Mouse (Mus musculus) midbrain, postnatal 0 days (tissue): ENCODE measurements at regions not wholly inside any gene's neighbourhood (a gene's known extent, or its start where the extent isn't known, plus 50 kb on each side); places are given as distances from the start of the nearest gene placed in this dataset.

ENCODE experiments used
- ATAC-seq: fragments of 200-750 bp; cut with Nextera tagmentation; 2 replicates; pipeline ENCODE4 v1.8.0; 2017; ENCODE audit warnings: moderate number of reproducible peaks, mild to moderate bottlenecking, moderate TSS enrichment, moderate library complexity; ENCODE audit not compliant: low FRiP score
- DNase-seq: peaks from one replicate; pipeline ENCODE4 v3.0.0-alpha.2; 2015; ENCODE audit warnings: low spot score
- H3K27ac ChIP-seq: fragments of 300-500 bp; sonication (generic); 2 replicates; pipeline ENCODE4 v1.5.1; 2014; ENCODE audit warnings: low read depth, mild to moderate bottlenecking, low read length, mixed read lengths
- H3K27me3 ChIP-seq: fragments of 300-500 bp; sonication (generic); 2 replicates; pipeline ENCODE4 v1.6.1; 2014; ENCODE audit warnings: low read length, control low read depth, mixed read lengths; ENCODE audit not compliant: insufficient read depth
- H3K36me3 ChIP-seq: fragments of 300-500 bp; sonication (generic); 2 replicates; pipeline ENCODE4 v1.6.1; 2014; ENCODE audit warnings: low read length, control low read depth, mixed read lengths; ENCODE audit not compliant: insufficient read depth
- H3K4me1 ChIP-seq: fragments of 300-500 bp; sonication (generic); 2 replicates; pipeline ENCODE4 v1.6.1; 2014; ENCODE audit warnings: mild to moderate bottlenecking, control low read depth, antibody characterized with exemption, low read length, mixed read lengths; ENCODE audit not compliant: insufficient read depth
- H3K4me2 ChIP-seq: fragments of 300-500 bp; sonication (generic); 2 replicates; pipeline ENCODE4 v1.6.1; 2014; ENCODE audit warnings: low read depth, mild to moderate bottlenecking, low read length, mixed read lengths; ENCODE audit not compliant: poor library complexity, severe bottlenecking
- H3K4me3 ChIP-seq: fragments of 300-500 bp; sonication (generic); 2 replicates; pipeline ENCODE4 v1.5.1; 2014; ENCODE audit warnings: low read depth, mild to moderate bottlenecking, low read length, moderate library complexity
- H3K9ac ChIP-seq: fragments of 300-500 bp; sonication (generic); replicated peaks from 2 replicates; pipeline ENCODE4 v1.6.1; 2014; ENCODE audit warnings: mild to moderate bottlenecking, low read length, moderate library complexity, mixed read lengths; ENCODE audit not compliant: poor library complexity, severe bottlenecking
- H3K9me3 ChIP-seq: fragments of 300-500 bp; sonication (generic); 2 replicates; pipeline ENCODE4 v1.6.1; 2016; ENCODE audit warnings: low read length, control low read depth
- CTCF ChIP-seq: IDR thresholded peaks from 2 replicates; pipeline ENCODE4 v1.5.1; 2016; ENCODE audit warnings: antibody characterized with exemption, mild to moderate bottlenecking
- WGBS: fragments of 180-500 bp; shearing (Covaris S2); extraction: QIAGEN DNeasy Blood & Tissue Kit; methylation state at CpG from one replicate; pipeline ENCODE4 v1.1.7; 2014; 5-methylcytosine and 5-hydroxymethylcytosine counted together

DNA sequence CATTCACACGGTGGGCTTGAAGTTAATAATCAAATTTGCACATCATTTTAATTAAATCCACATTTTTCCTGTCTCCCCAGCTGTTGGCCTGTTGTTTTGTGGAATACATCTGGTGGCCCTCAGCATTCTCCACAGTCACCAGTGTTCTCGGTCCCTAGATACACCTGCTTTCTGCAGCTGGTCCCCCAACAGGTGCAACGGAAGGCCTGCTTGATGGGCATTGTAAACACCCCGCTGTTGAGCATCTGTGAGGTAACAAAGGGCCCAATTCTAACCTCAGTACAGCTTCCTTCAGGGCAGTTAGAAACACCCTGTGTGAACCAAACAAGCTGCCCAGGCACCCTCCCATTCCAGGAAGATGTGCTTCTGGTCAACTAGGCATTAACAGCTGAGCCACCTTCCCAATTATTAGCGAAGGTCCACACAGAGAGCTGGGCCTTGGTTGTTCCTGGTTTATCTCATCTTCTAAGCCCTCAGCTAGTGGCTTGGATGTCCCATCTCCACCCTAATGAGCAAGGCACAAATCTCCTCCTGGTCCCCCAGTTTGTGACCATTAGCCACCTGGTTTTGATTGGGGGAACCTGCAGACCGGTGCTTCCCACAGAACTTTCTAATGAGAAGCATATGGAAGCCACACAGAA is 293.0 kb upstream of the Spred2 start:
- no peak overlapping the region for H3K27ac ChIP-seq
- H3K9ac ChIP-seq = no peak overlapping the region
- DNase-seq (no peak), ATAC-seq (no peak)
- H3K36me3 ChIP-seq = no peaks in the 10 kb centered on the region
- no peak overlapping the region for H3K4me3 ChIP-seq
- H3K27me3 ChIP-seq = no peaks in the 10 kb centered on the region
- no peaks in the 10 kb centered on the region for H3K4me1 ChIP-seq
- no peak for TF ChIP-seq CTCF
- no peak overlapping the region for H3K4me2 ChIP-seq
- WGBS = 87% methylated on average over 6 of the region's 6 CpGs
- H3K9me3 ChIP-seq = no peaks in the 10 kb centered on the region

DNA sequence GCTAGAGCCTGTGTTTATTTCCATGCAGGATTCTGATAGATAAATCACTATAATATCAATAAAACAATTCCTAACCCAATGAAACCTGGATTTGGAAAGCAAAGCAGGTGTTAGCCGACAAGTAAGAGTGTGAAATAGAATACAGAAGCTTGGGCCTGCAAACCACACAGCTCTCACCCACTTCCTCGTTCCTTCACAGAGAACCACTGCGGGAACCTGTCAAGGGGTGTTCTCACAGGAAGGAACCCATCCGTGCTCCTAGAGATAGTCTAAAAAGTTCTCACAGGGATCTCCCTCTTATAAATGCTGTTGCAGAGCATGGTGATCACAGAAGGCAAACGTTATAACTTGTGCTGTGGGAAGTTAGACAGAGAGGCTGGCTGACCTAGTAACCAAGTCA is 291.7 kb upstream of the Spred2 start:
- 83% methylated on average over 5 of the region's 5 CpGs for WGBS
- DNase-seq (no peak), ATAC-seq (no peak)
- H3K4me2 ChIP-seq = no peak overlapping the region
- H3K27me3 ChIP-seq = no peaks in the 10 kb centered on the region
- no peak overlapping the region for H3K4me3 ChIP-seq
- no peak overlapping the region for H3K9ac ChIP-seq
- no peaks in the 10 kb centered on the region for H3K9me3 ChIP-seq
- no peaks in the 10 kb centered on the region for H3K36me3 ChIP-seq
- no peaks in the 10 kb centered on the region for H3K4me1 ChIP-seq
- H3K27ac ChIP-seq = no peak overlapping the region
- no peak for TF ChIP-seq CTCF

DNA sequence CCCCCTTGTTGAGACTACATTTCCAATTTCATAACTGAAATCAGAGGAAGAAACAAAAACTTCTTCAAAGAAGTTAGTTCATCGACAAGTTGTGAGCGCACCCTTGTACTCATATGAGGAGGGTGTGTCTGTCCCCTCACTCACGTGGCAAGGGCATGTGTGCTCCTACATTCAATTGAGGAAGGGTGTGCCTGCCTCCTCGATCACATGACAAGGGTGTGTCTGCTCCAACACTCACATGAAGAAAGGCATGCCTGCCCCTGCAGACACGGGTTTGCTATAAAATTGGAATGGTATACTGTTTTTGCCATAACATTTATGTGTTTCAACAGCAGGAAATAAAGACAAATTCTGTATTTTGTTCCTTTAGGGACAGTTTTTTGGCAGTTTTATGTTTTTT is 290.6 kb upstream of the Spred2 start:
- no peaks in the 10 kb centered on the region for H3K9me3 ChIP-seq
- DNase-seq = no peak
- 85% methylated on average over 5 of the region's 5 CpGs for WGBS

DNA sequence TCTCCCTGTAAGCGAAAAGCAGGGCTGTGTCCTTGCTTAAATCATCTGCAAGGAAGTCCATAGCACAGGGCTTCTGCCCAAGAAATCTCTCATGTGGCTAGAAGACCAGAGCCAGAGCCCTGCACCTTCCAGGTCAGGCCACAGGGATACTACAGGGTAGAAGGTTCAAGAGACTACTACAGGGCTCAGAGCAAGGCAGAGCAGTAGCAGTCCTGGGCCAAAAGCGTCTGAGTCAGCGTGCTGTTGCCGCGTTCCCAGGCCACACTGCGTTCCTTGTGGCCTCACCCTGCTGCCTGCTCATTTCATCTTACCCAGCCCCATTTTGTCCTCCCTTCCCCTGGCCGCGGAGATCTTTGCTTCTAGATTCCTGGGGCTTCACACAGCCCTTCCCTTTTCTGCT is 283.0 kb upstream of the Spred2 start:
- ATAC-seq (no peak), DNase-seq (no peak)
- Histone ChIP-seq H3K4me1 (no peaks in the 10 kb centered on the region), H3K27ac (no peak overlapping the region), H3K9ac (no peak overlapping the region), H3K36me3 (no peaks in the 10 kb centered on the region), H3K9me3 (no peaks in the 10 kb centered on the region), H3K4me2 (no peak overlapping the region), H3K4me3 (no peak overlapping the region), H3K27me3 (no peaks in the 10 kb centered on the region)
- TF ChIP-seq CTCF = no peak
- WGBS = 78% methylated on average over 8 of the region's 8 CpGs

More for the DNA sequence above, 290.6 kb upstream of the Spred2 start:
- Histone ChIP-seq H3K4me2 (no peak overlapping the region), H3K27ac (no peak overlapping the region), H3K4me3 (no peak overlapping the region), H3K27me3 (no peaks in the 10 kb centered on the region), H3K4me1 (no peaks in the 10 kb centered on the region), H3K9ac (no peak overlapping the region), H3K36me3 (no peaks in the 10 kb centered on the region)
- TF ChIP-seq CTCF = no peak
- no peak for ATAC-seq

DNA sequence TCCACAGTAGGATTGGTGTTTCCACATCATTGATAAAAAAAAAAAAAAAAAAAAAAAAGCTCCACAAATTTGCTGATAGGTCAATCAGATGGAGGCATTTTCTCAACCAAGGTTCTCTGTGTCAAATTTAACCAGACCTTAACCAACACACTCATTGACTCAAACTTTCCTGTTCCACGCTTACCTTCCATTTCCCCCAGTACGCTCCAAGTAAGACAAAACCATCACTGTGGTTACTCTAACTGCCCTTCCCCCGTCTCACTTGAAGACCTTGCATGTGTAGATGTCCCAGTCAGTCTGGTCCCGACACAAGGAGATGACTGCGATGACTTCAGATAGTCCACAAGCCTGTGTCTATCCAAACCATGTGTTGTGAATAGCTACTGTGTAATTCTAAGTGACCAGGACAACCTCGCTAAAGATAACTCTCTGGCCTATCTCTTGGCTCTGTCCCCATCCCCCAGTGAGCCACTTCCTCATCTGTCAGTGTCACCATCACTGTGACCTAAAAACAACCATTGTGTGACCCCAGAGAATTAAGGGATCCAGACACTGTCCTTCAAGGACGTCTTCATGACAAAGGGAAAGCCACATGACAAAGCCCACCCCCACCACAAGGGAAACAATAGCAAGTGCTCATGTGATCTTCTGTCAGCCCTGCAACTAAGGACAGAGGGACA is 279.9 kb upstream of the Spred2 start:
- no peaks in the 10 kb centered on the region for H3K4me1 ChIP-seq
- H3K27ac ChIP-seq = no peak overlapping the region
- DNase-seq (no peak), ATAC-seq (no peak)
- H3K27me3 ChIP-seq = no peaks in the 10 kb centered on the region
- H3K36me3 ChIP-seq = no peaks in the 10 kb centered on the region
- H3K9me3 ChIP-seq = no peaks in the 10 kb centered on the region
- H3K4me2 ChIP-seq = no peak overlapping the region
- 80% methylated on average over 7 of the region's 7 CpGs for WGBS
- no peak overlapping the region for H3K4me3 ChIP-seq
- TF ChIP-seq CTCF = no peak
- H3K9ac ChIP-seq = no peak overlapping the region

DNA sequence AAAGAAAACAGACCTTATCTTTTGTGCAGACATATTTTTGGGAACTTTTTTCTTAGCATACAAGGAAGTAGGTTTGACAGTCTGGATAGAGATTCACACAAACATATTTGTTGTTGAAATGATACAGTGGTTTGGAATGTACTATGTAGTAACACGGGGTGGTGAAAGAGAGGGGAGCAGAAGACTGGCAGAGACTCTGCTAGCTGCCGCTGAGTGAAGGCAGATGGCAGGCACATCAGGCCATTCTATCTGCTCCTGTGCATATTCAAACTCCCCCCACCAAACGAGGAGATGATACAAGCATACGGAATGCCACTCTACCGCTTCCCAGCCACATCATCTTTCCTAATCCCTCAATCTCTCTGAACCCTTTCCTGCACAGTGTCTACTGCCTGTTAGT is 279.1 kb upstream of the Spred2 start:
- Histone ChIP-seq H3K4me2 (no peak overlapping the region), H3K36me3 (no peaks in the 10 kb centered on the region), H3K9me3 (no peaks in the 10 kb centered on the region), H3K27ac (no peak overlapping the region), H3K27me3 (no peaks in the 10 kb centered on the region), H3K4me1 (no peaks in the 10 kb centered on the region), H3K4me3 (no peak overlapping the region), H3K9ac (no peak overlapping the region)
- WGBS = 82% methylated on average over 5 of the region's 5 CpGs
- peak; percentile 12 for DNase-seq
- no peak for ATAC-seq
- no peak for TF ChIP-seq CTCF
